Mouse (Mus musculus): Measurements from ENCODE around the gene Elk4. TPM values are rescaled to one million over a fixed set of nuclear protein-coding genes. Genes with fewer than 3 reads are reported as not detected.

Gene Elk4
- polyA plus RNA-seq (2016; fragmentation: Nextera tagmentation; extraction: Ambion mirVana): 10.6 and 15.2 TPM in 2 replicates

- no peaks in the 10 kb centered on the region for H3K27me3 ChIP-seq (ENCODE audit: low read depth, poor library complexity, severe bottlenecking)
- peak; percentile 95 for DNase-seq (ENCODE audit: low spot score)
- peaks cover 39% of the 10 kb centered on the region for H3K4me1 ChIP-seq
- WGBS: under 1% methylated on average over 54 of the region's 61 CpGs
- peak within 1 kb of the TSS; percentile 100 for H3K27ac ChIP-seq
- peak within 1 kb of the TSS; percentile 90 for H3K4me3 ChIP-seq
- no peaks in the 10 kb centered on the region for H3K36me3 ChIP-seq
- no peaks in the 10 kb centered on the region for H3K9me3 ChIP-seq (replicated peaks)
These were observed at the start of gene Elk4 for GRCm38 (mm10) chr1:132007282-132007815. Gene Elk4 (plus strand): TSS chr1:132007607.

- Histone ChIP-seq H3K9me3 (replicated peaks) (no peaks in the 10 kb centered on the region), H3K36me3 (no peaks in the 10 kb centered on the region), H3K4me1 (peaks cover 35% of the 10 kb centered on the region), H3K4me3 (no peak overlapping the region), H3K27me3 (ENCODE audit: low read depth, poor library complexity, severe bottlenecking) (peaks cover 74% of the 10 kb centered on the region), H3K27ac (no peak overlapping the region)
- DNase-seq (ENCODE audit: low spot score): no peak
- 65% methylated on average over 2 of the region's 2 CpGs for WGBS
These were observed 46.4 kb upstream of the Elk4 start for GRCm38 (mm10) chr1:131961004-131961403.

- H3K4me1 ChIP-seq: peaks cover 37% of the 10 kb centered on the region
- H3K4me3 ChIP-seq: peak within 1 kb of the TSS; percentile 86
- H3K27ac ChIP-seq: peak within 1 kb of the TSS; percentile 84
- H3K27me3 ChIP-seq (ENCODE audit: low read depth, poor library complexity, severe bottlenecking): peaks cover 82% of the 10 kb centered on the region
- no peaks in the 10 kb centered on the region for H3K36me3 ChIP-seq
- DNase-seq (ENCODE audit: low spot score): peak; percentile 75
- WGBS: under 1% methylated on average over 35 of the region's 35 CpGs
- H3K9me3 ChIP-seq (replicated peaks): no peaks in the 10 kb centered on the region
These were observed 44.8 kb upstream of the Elk4 start, which contains the start of gene Slc45a3 for GRCm38 (mm10) chr1:131962606-131963084. Gene Slc45a3 (plus strand): TSS chr1:131962967.

GRCm38 (mm10) chr1:131963085-131963951, 44.1 kb upstream of the Elk4 start:
- Histone ChIP-seq H3K27ac (peak overlapping the region; percentile 84), H3K4me3 (peak overlapping the region; percentile 86), H3K27me3 (ENCODE audit: low read depth, poor library complexity, severe bottlenecking) (peaks cover 84% of the 10 kb centered on the region), H3K4me1 (peaks cover 37% of the 10 kb centered on the region), H3K9me3 (replicated peaks) (no peaks in the 10 kb centered on the region), H3K36me3 (no peaks in the 10 kb centered on the region)
- peak; percentile 60 for DNase-seq (ENCODE audit: low spot score)
- WGBS: under 1% methylated on average over 76 of the region's 76 CpGs

- Histone ChIP-seq H3K27ac (no peak overlapping the region), H3K36me3 (no peaks in the 10 kb centered on the region), H3K9me3 (replicated peaks) (no peaks in the 10 kb centered on the region), H3K4me3 (peak overlapping the region; percentile 86; the same call in 1 of the 2 replicates), H3K4me1 (peaks cover 42% of the 10 kb centered on the region), H3K27me3 (ENCODE audit: low read depth, poor library complexity, severe bottlenecking) (peaks cover 91% of the 10 kb centered on the region)
- DNase-seq (ENCODE audit: low spot score): no peak
- 30% methylated on average over 5 of the region's 5 CpGs for WGBS
These were observed 43.3 kb upstream of the Elk4 start for GRCm38 (mm10) chr1:131964100-131964499.

GRCm38 (mm10) chr1:131964580-131964979, 42.8 kb upstream of the Elk4 start:
- 82% methylated on average over 7 of the region's 7 CpGs for WGBS
- H3K27ac ChIP-seq: no peak overlapping the region
- no peak overlapping the region for H3K4me3 ChIP-seq
- H3K9me3 ChIP-seq (replicated peaks): no peaks in the 10 kb centered on the region
- no peak for DNase-seq (ENCODE audit: low spot score)
- no peaks in the 10 kb centered on the region for H3K36me3 ChIP-seq
- peaks cover 92% of the 10 kb centered on the region for H3K27me3 ChIP-seq (ENCODE audit: low read depth, poor library complexity, severe bottlenecking)
- peaks cover 42% of the 10 kb centered on the region for H3K4me1 ChIP-seq

GRCm38 (mm10) chr1:131965818-131966217, 41.6 kb upstream of the Elk4 start:
- H3K27ac ChIP-seq: no peak overlapping the region
- H3K4me3 ChIP-seq: no peak overlapping the region
- DNase-seq (ENCODE audit: low spot score): no peak
- peaks cover 90% of the 10 kb centered on the region for H3K27me3 ChIP-seq (ENCODE audit: low read depth, poor library complexity, severe bottlenecking)
- peaks cover 55% of the 10 kb centered on the region for H3K4me1 ChIP-seq
- no peaks in the 10 kb centered on the region for H3K36me3 ChIP-seq
- H3K9me3 ChIP-seq (replicated peaks): no peaks in the 10 kb centered on the region
- WGBS: 49% methylated on average over 5 of the region's 5 CpGs

- DNase-seq (ENCODE audit: low spot score): no peak
- Histone ChIP-seq H3K27me3 (ENCODE audit: low read depth, poor library complexity, severe bottlenecking) (peaks cover 80% of the 10 kb centered on the region), H3K4me1 (peaks cover 67% of the 10 kb centered on the region), H3K4me3 (no peak overlapping the region), H3K27ac (no peak overlapping the region), H3K9me3 (replicated peaks) (no peaks in the 10 kb centered on the region), H3K36me3 (no peaks in the 10 kb centered on the region)
- WGBS: 85% methylated on average over 7 of the region's 7 CpGs
These were observed 40.1 kb upstream of the Elk4 start for GRCm38 (mm10) chr1:131967336-131967735.

- H3K36me3 ChIP-seq: no peaks in the 10 kb centered on the region
- no peak overlapping the region for H3K27ac ChIP-seq
- WGBS: 35% methylated on average over 3 of the region's 3 CpGs
- no peak for DNase-seq (ENCODE audit: low spot score)
- H3K27me3 ChIP-seq (ENCODE audit: low read depth, poor library complexity, severe bottlenecking): peaks cover 79% of the 10 kb centered on the region
- no peaks in the 10 kb centered on the region for H3K9me3 ChIP-seq (replicated peaks)
- peaks cover 66% of the 10 kb centered on the region for H3K4me1 ChIP-seq
- no peak overlapping the region for H3K4me3 ChIP-seq
These were observed 38.9 kb upstream of the Elk4 start for GRCm38 (mm10) chr1:131968556-131968955.

GRCm38 (mm10) chr1:131968983-131969382, 38.4 kb upstream of the Elk4 start:
- WGBS: 78% methylated on average over 6 of the region's 6 CpGs
- Histone ChIP-seq H3K9me3 (replicated peaks) (no peaks in the 10 kb centered on the region), H3K27me3 (ENCODE audit: low read depth, poor library complexity, severe bottlenecking) (peaks cover 79% of the 10 kb centered on the region), H3K27ac (no peak overlapping the region), H3K4me3 (no peak overlapping the region), H3K4me1 (peaks cover 65% of the 10 kb centered on the region), H3K36me3 (no peaks in the 10 kb centered on the region)
- no peak for DNase-seq (ENCODE audit: low spot score)

- Histone ChIP-seq H3K4me3 (no peak overlapping the region), H3K36me3 (no peaks in the 10 kb centered on the region), H3K4me1 (peaks cover 60% of the 10 kb centered on the region), H3K27ac (no peak overlapping the region), H3K27me3 (ENCODE audit: low read depth, poor library complexity, severe bottlenecking) (peaks cover 76% of the 10 kb centered on the region), H3K9me3 (replicated peaks) (no peaks in the 10 kb centered on the region)
- WGBS: 47% methylated on average over 4 of the region's 4 CpGs
- no peak for DNase-seq (ENCODE audit: low spot score)
These were observed 37.6 kb upstream of the Elk4 start for GRCm38 (mm10) chr1:131969825-131970224.

- Histone ChIP-seq H3K4me1 (peaks cover 63% of the 10 kb centered on the region), H3K27ac (peak overlapping the region; percentile 89), H3K4me3 (peak overlapping the region; percentile 37), H3K27me3 (ENCODE audit: low read depth, poor library complexity, severe bottlenecking) (peaks cover 72% of the 10 kb centered on the region), H3K36me3 (no peaks in the 10 kb centered on the region), H3K9me3 (replicated peaks) (no peaks in the 10 kb centered on the region)
- no peak for DNase-seq (ENCODE audit: low spot score)
- 31% methylated on average over 5 of the region's 5 CpGs for WGBS
These were observed 37.1 kb upstream of the Elk4 start for GRCm38 (mm10) chr1:131970322-131970660.
